Mouse (Mus musculus) spleen, adult 2 months (tissue): ENCODE results near the gene Trim47.

Experiments used
- CTCF ChIP-seq: fragments of 200-500 bp; IDR thresholded peaks from 2 replicates; pipeline ENCODE4 v1.5.1; 2011; ENCODE audit warnings: mild to moderate bottlenecking, inconsistent platforms; ENCODE audit not compliant: insufficient read depth, insufficient read length, insufficient replicate concordance; ENCODE audit errors: extremely low read depth
- POLR2A ChIP-seq: fragments of 200-500 bp; IDR thresholded peaks from 2 replicates; pipeline ENCODE4 v1.6.1; 2011; ENCODE audit warnings: low read depth, low read length, inconsistent platforms

GRCm38 (mm10) chr11:116129091-116129790, 2.2 kb upstream of the Trim47 start:
- TF ChIP-seq CTCF (no peak), POLR2A (no peak)
